24 mouse cellular contexts compared by ENCODE assay signal in the genomic region with DNA sequence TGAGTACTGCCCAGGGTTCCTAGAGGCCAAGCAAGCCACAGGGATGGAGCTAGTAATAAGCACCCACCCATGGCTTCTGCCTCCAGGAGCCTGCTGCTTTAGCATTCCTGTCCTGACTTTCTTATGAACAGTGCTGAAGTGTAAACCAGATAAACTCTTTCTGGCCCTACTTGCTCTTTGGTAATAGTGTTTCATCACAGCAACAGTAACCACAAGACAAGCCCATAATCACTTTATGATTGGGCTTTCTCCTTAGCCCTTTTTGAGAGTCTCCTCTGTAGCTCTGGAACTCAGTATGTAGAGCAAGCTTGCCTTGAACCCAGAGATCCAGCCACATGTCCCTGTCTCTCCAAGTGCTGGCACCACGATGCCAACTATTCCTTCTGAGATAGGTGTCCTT. TPM values are rescaled to one million over a fixed set of nuclear protein-coding genes. Genes with fewer than 3 reads are reported as not detected.
DNase-seq lines count a peak whose midpoint lies in the region; ATAC-seq and TF ChIP-seq lines count a peak whose summit lies in the region.
"Had no signal": no experiment of that assay in that cellular context is flagged by ENCODE, and none has a peak within 500 bp of the region (broad histone marks: within the 10 kb centered on the region; RNA-seq: fewer than 3 reads in every experiment).

No protein-coding gene starts in this region.

- peaks cover 95% of the 10 kb centered on the region for H3K36me3 ChIP-seq in liver, embryonic 12.5 days
- peaks cover 8% of the 10 kb centered on the region for H3K36me3 ChIP-seq in midbrain, postnatal 0 days (ENCODE audit: insufficient read depth, low read length)

- no peak overlapping the region for H3K9ac ChIP-seq in liver, embryonic 12.5 days
- H3K9ac ChIP-seq in midbrain, postnatal 0 days (replicated peaks; ENCODE audit: low read length, poor library complexity, severe bottlenecking), result no peak overlapping the region
- H3K9ac ChIP-seq: forebrain, embryonic 13.5 days; forebrain, postnatal 0 days; heart, embryonic 12.5 days; hindbrain, embryonic 14.5 days had no signal

- WGBS in liver, embryonic 12.5 days (ENCODE audit: insufficient replicate concordance), result 92% methylated on average over 1 of the region's 1 CpGs
- WGBS in midbrain, postnatal 0 days, result 100% methylated on average over 1 of the region's 1 CpGs

- ATAC-seq in liver, embryonic 12.5 days, result 0 out of 2 replicates have a peak, but pooled peaks have one; percentile 22
- peak; percentile 83 for ATAC-seq in granulocyte monocyte progenitor cell, adult 5-6 weeks (replicated peaks; ENCODE audit: poor library complexity, severe bottlenecking)
- ATAC-seq in megakaryocyte progenitor cell, adult 5-6 weeks (replicated peaks; ENCODE audit: poor library complexity), result peak; percentile 68
- ATAC-seq in midbrain, postnatal 0 days (ENCODE audit: low FRiP score), result no peak
- ATAC-seq: CD4-positive, CD25-positive, alpha-beta regulatory T cell, adult 4 months; forebrain, embryonic 13.5 days; forebrain, postnatal 0 days had no signal

- H3K27ac ChIP-seq in liver, embryonic 12.5 days, result no peak overlapping the region
- no peak overlapping the region for H3K27ac ChIP-seq in midbrain, postnatal 0 days (ENCODE audit: low read depth, low read length)
- H3K27ac ChIP-seq: embryonic facial prominence, embryonic 10.5 days; forebrain, embryonic 13.5 days; hindbrain, embryonic 10.5 days; hindbrain, embryonic 14.5 days had no signal

- H3K4me3 ChIP-seq in liver, embryonic 12.5 days, result no peak overlapping the region
- H3K4me3 ChIP-seq in midbrain, postnatal 0 days (ENCODE audit: low read depth, low read length), result no peak overlapping the region
- H3K4me3 ChIP-seq: embryonic facial prominence, embryonic 10.5 days; forebrain, embryonic 13.5 days; heart, embryonic 12.5 days; hindbrain, embryonic 10.5 days had no signal

- H3K4me2 ChIP-seq in liver, embryonic 12.5 days, result no peak overlapping the region
- H3K4me2 ChIP-seq in midbrain, postnatal 0 days (ENCODE audit: low read depth, low read length, poor library complexity, severe bottlenecking), result no peak overlapping the region
- H3K4me2 ChIP-seq: forebrain, embryonic 13.5 days; heart, embryonic 12.5 days; hindbrain, embryonic 14.5 days had no signal

- DNase-seq in liver, result no peak
- DNase-seq in midbrain, postnatal 0 days (ENCODE audit: low spot score), result no peak
- no peak for DNase-seq in spleen, postnatal 4 days (ENCODE audit: low spot score in 2 of 2)
- DNase-seq: adrenal gland, postnatal 10 days; B cell, adult 2 months; cerebellum, adult 11 months; cerebellum, adult 8-10 months; cerebellum, postnatal 36 days; forebrain, postnatal 0 days; gastrocnemius, postnatal 14 days had no signal

- no peaks in the 10 kb centered on the region for H3K27me3 ChIP-seq in liver, embryonic 12.5 days (replicated peaks)
- no peaks in the 10 kb centered on the region for H3K27me3 ChIP-seq in midbrain, postnatal 0 days (ENCODE audit: insufficient read depth, low read length)
- H3K27me3 ChIP-seq: forebrain, embryonic 13.5 days; heart, embryonic 12.5 days had no signal

- no peaks in the 10 kb centered on the region for H3K9me3 ChIP-seq in liver, embryonic 12.5 days (replicated peaks)
- no peaks in the 10 kb centered on the region for H3K9me3 ChIP-seq in midbrain, postnatal 0 days (ENCODE audit: low read length)
- H3K9me3 ChIP-seq: embryonic facial prominence, embryonic 10.5 days; forebrain, embryonic 13.5 days; G1E; heart, embryonic 12.5 days; hindbrain, embryonic 10.5 days had no signal

- peaks cover 11% of the 10 kb centered on the region for H3K4me1 ChIP-seq in liver, embryonic 12.5 days
- no peaks in the 10 kb centered on the region for H3K4me1 ChIP-seq in midbrain, postnatal 0 days (ENCODE audit: insufficient read depth, low read length)
- H3K4me1 ChIP-seq: embryonic facial prominence, embryonic 10.5 days; forebrain, embryonic 13.5 days; heart, embryonic 12.5 days; hindbrain, embryonic 10.5 days had no signal

- TF ChIP-seq CTCF in midbrain, postnatal 0 days (IDR thresholded peaks at IDR 0.05), result no peak

RNA-seq across cellular contexts. Expression of a gene that starts 2.2 kb away (rescaled TPM):
- polyA plus RNA-seq in liver, embryonic 12.5 days (2016; fragmentation: Nextera tagmentation; extraction: Ambion mirVana), result 0.05 TPM in 1 of 2 replicates, not detected in the other
- 0.13 and 0.19 TPM in 2 replicates for total RNA-seq in granulocyte monocyte progenitor cell, adult 5-6 weeks (2014; fragmentation: Nextera tagmentation)
- total RNA-seq in granulocyte monocyte progenitor cell, adult 5-6 weeks (2017), result 0.15 and 0.22 TPM in 2 replicates
- 0.07 and 0.20 TPM in 2 replicates for total RNA-seq in megakaryocyte progenitor cell, adult 5-6 weeks (2015)
- 0.75 TPM in 1 of 2 replicates, not detected in the other for total RNA-seq in megakaryocyte progenitor cell, adult 5-6 weeks (2017)
- total RNA-seq in midbrain, postnatal 0 days (2014; rRNA removed), result 0.28 and 0.38 TPM in 2 replicates
- 0.49 and 0.70 TPM in 2 replicates for polyA plus RNA-seq in midbrain, postnatal 0 days (2015; fragmentation: Nextera tagmentation; extraction: Ambion mirVana)
- total RNA-seq: gastrocnemius, adult 18-20 months; gastrocnemius, postnatal 14 days; heart, adult 8-10 months; heart, postnatal 25 days had no signal
- polyA plus RNA-seq: G1E; heart, embryonic 16.5 days had no signal

RNA-seq across cellular contexts. Expression of a gene that starts 29.2 kb away (rescaled TPM):
- polyA plus RNA-seq in liver, embryonic 12.5 days (2016; fragmentation: Nextera tagmentation; extraction: Ambion mirVana), result 343 and 345 TPM in 2 replicates
- 378 and 386 TPM in 2 replicates for total RNA-seq in granulocyte monocyte progenitor cell, adult 5-6 weeks (2014; fragmentation: Nextera tagmentation)
- 431 and 449 TPM in 2 replicates for total RNA-seq in granulocyte monocyte progenitor cell, adult 5-6 weeks (2017)
- total RNA-seq in megakaryocyte progenitor cell, adult 5-6 weeks (2015), result 331 and 334 TPM in 2 replicates
- total RNA-seq in megakaryocyte progenitor cell, adult 5-6 weeks (2017), result 411 and 429 TPM in 2 replicates
- 36.3 and 37.3 TPM in 2 replicates for total RNA-seq in midbrain, postnatal 0 days (2014; rRNA removed)
- 31.1 and 31.9 TPM in 2 replicates for polyA plus RNA-seq in midbrain, postnatal 0 days (2015; fragmentation: Nextera tagmentation; extraction: Ambion mirVana)
